Mouse (Mus musculus) kidney, adult 2 months (tissue): Measurements from ENCODE around the gene Cdca7.

ENCODE experiments used
- CTCF ChIP-seq: fragments of 200-500 bp; conservative IDR thresholded peaks from 2 replicates; pipeline ENCODE4 v1.5.1; 2011; ENCODE audit warnings: low read depth, mild to moderate bottlenecking, control low read depth, low read length, moderate library complexity, mixed read lengths; ENCODE audit not compliant: insufficient read depth, insufficient read length
- POLR2A ChIP-seq: fragments of 200-500 bp; IDR thresholded peaks from one replicate; pipeline ENCODE4 v1.6.1; 2011; ENCODE audit warnings: low read depth, low read length, control low read depth

- TF ChIP-seq CTCF (no peak), POLR2A (no peak)
These were observed 49.6 kb downstream of the Cdca7 start for GRCm38 (mm10) chr2:72525556-72525955.
